Mouse (Mus musculus) heart, postnatal 0 days (tissue): ENCODE data around the gene Hoxb4. TPM values are rescaled to one million over a fixed set of nuclear protein-coding genes. Genes with fewer than 3 reads are reported as not detected.

Experiments
- ATAC-seq: fragments of 200-750 bp; cut with Nextera tagmentation; 2 replicates; pipeline ENCODE4 v1.8.0; 2017; ENCODE audit warnings: low read depth, moderate number of reproducible peaks, moderate library complexity; ENCODE audit not compliant: insufficient read depth
- DNase-seq: peaks from one replicate; pipeline ENCODE4 v3.0.0-alpha.2; 2016; ENCODE audit warnings: low spot score
- H3K27ac ChIP-seq: fragments of 300-500 bp; sonication (generic); 2 replicates; pipeline ENCODE4 v1.5.1; 2014; ENCODE audit warnings: low read depth, mild to moderate bottlenecking
- H3K27me3 ChIP-seq: fragments of 300-500 bp; sonication (generic); 2 replicates; pipeline ENCODE4 v1.6.1; 2014; ENCODE audit warnings: low read length, mixed read lengths; ENCODE audit not compliant: control insufficient read depth, insufficient read depth
- H3K36me3 ChIP-seq: fragments of 300-500 bp; sonication (generic); replicated peaks from 2 replicates; pipeline ENCODE4 v1.6.1; 2014; ENCODE audit warnings: low read length, mixed read lengths; ENCODE audit not compliant: control insufficient read depth, insufficient read depth
- H3K4me1 ChIP-seq: fragments of 300-500 bp; sonication (generic); 2 replicates; pipeline ENCODE4 v1.6.1; 2014; ENCODE audit warnings: antibody characterized with exemption; ENCODE audit not compliant: control insufficient read depth, insufficient read depth
- H3K4me2 ChIP-seq: fragments of 300-500 bp; sonication (generic); 2 replicates; pipeline ENCODE4 v1.6.1; 2014; ENCODE audit warnings: low read depth, mild to moderate bottlenecking, low read length, moderate library complexity
- H3K4me3 ChIP-seq: fragments of 300-500 bp; sonication (generic); 2 replicates; pipeline ENCODE4 v1.5.1; 2014; ENCODE audit warnings: low read depth, low read length
- H3K9ac ChIP-seq: fragments of 300-500 bp; sonication (generic); replicated peaks from 2 replicates; pipeline ENCODE4 v1.6.1; 2014; ENCODE audit warnings: low read depth, low read length, mixed read lengths
- H3K9me3 ChIP-seq: fragments of 300-500 bp; sonication (generic); replicated peaks from 2 replicates; pipeline ENCODE4 v1.6.1; 2016; ENCODE audit warnings: low read length; ENCODE audit not compliant: control insufficient read depth
- CTCF ChIP-seq: IDR thresholded peaks from 2 replicates; pipeline ENCODE4 v1.5.1; 2016; ENCODE audit warnings: antibody characterized with exemption, control low read depth, low read depth
- EP300 ChIP-seq: IDR thresholded peaks from 2 replicates; pipeline ENCODE4 v1.6.1; 2016; ENCODE audit warnings: antibody characterized with exemption, low read depth
- WGBS: fragments of 180-500 bp; shearing (Covaris S2); extraction: QIAGEN DNeasy Blood & Tissue Kit; methylation state at CpG from one replicate; pipeline ENCODE4 v1.1.7; 2014; 5-methylcytosine and 5-hydroxymethylcytosine counted together
- polyA plus RNA-seq: library from polyadenylated mRNA; unstranded; fragments of >200 nt; fragmentation: Nextera tagmentation; extraction: Ambion mirVana; gene quantifications from 2 replicates; pipeline ENCODE4 v1.2.1, GENCODE M21; 2015
- total RNA-seq: library from RNA; depleted of rRNA; stranded (reverse); fragments of >200 nt; gene quantifications from 2 replicates; pipeline ENCODE4 v1.2.3, GENCODE M21; 2014; ENCODE audit warnings: low replicate concordance

The Hoxb4 gene
- total and polyA plus RNA-seq, 2 experiments from 2014 or later, result 0.19 to 2.3 TPM

DNA sequence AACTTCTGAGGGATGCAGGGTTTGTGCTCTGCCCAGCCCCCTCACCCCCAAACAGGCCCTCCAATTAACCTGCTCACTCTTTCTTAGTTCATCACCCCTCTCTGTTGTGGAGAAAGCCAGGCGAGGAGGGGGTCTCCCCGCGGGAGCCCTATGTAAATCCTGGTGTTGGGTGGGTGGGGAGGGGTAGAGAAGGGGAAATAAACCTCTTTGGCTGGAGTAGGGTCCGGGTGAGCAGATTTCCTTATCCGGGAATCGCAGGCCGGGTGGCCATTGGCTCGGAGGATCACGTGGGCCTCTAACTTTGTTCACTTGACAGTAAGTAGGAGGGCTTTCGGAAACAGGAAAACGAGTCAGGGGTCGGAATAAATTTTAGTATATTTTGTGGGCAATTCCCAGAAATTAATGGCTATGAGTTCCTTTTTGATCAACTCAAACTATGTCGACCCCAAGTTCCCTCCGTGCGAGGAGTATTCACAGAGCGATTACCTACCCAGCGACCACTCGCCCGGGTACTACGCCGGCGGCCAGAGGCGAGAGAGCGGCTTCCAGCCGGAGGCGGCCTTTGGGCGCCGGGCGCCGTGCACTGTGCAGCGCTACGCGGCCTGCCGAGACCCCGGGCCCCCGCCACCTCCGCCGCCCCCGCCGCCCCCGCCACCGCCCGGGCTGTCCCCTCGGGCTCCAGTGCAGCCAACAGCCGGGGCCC is 452 bp downstream of the Hoxb4 start:
- Histone ChIP-seq H3K4me3 (peak overlapping the region; percentile 47), H3K36me3 (no peaks in the 10 kb centered on the region), H3K4me1 (no peaks in the 10 kb centered on the region), H3K27me3 (peaks cover 100% of the 10 kb centered on the region), H3K9ac (peak overlapping the region; percentile 47), H3K9me3 (no peaks in the 10 kb centered on the region), H3K4me2 (peak overlapping the region; percentile 59), H3K27ac (peak overlapping the region; percentile 79)
- ATAC-seq, result peak; percentile 63
- TF ChIP-seq CTCF (no peak), EP300 (no peak)
- DNase-seq, result no peak
- 1% methylated on average over 39 of the region's 45 CpGs for WGBS

DNA sequence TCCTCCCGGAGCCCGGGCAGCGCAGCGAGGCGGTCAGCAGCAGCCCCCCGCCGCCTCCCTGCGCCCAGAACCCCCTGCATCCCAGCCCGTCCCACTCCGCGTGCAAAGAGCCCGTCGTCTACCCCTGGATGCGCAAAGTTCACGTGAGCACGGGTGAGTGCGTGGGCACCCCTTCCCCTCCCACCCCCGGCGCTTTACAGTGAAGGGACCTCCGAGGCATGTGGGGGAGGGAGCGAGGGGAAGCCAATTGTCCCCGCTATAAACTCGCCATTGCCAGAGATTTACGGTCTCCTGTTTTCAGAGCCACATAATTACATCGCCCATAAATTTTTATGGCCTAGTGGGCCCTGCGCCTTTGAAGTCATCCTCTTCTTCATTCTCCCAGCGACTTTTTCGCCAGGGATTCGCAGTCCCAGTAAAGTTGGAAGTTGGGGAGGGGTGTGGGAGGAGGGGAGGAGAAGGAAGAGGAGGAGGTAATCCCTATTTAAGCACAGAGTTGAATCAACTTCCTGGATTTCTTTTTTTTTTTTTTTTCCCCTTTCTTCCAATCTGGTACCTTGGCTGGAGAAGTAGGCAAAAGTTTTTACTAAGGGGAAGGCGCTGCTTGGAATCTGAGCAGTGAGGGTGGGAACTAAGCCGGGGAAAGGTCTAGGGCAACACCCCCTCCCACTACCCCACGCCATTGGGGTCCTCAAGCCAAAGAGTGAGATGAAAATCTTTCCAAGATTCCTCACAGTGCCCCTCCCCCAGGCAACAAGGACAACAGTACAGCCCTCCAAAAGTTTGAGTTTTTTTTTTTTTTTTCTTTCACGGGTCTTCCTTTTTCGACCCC is 1.2 kb downstream of the Hoxb4 start:
- 1% methylated on average over 31 of the region's 34 CpGs for WGBS
- peak; percentile 33 for ATAC-seq

GRCm38 (mm10) chr11:96319910-96320309 is 1.8 kb downstream of the Hoxb4 start:
- no peaks in the 10 kb centered on the region for H3K4me1 ChIP-seq
- ATAC-seq (no peak), DNase-seq (no peak)
- H3K27me3 ChIP-seq, result peaks cover 100% of the 10 kb centered on the region
- H3K9me3 ChIP-seq, result no peaks in the 10 kb centered on the region
- H3K27ac ChIP-seq, result peak overlapping the region; percentile 31; the same call in 1 of the 2 replicates
- no peak overlapping the region for H3K9ac ChIP-seq
- under 1% methylated on average over 29 of the region's 29 CpGs for WGBS
- peak overlapping the region; percentile 47 for H3K4me3 ChIP-seq
- no peaks in the 10 kb centered on the region for H3K36me3 ChIP-seq
- H3K4me2 ChIP-seq, result peak overlapping the region; percentile 59
- TF ChIP-seq EP300 (no peak), CTCF (no peak)

More for the DNA sequence above, 1.2 kb downstream of the Hoxb4 start:
- peak overlapping the region; percentile 47 for H3K4me3 ChIP-seq
- peak overlapping the region; percentile 79 for H3K27ac ChIP-seq
- no peak for DNase-seq
- H3K4me2 ChIP-seq, result peak overlapping the region; percentile 59
- TF ChIP-seq CTCF, result no peak
- TF ChIP-seq EP300, result no peak
- no peaks in the 10 kb centered on the region for H3K4me1 ChIP-seq
- H3K36me3 ChIP-seq, result no peaks in the 10 kb centered on the region
- peaks cover 100% of the 10 kb centered on the region for H3K27me3 ChIP-seq
- no peaks in the 10 kb centered on the region for H3K9me3 ChIP-seq
- H3K9ac ChIP-seq, result peak overlapping the region; percentile 47

DNA sequence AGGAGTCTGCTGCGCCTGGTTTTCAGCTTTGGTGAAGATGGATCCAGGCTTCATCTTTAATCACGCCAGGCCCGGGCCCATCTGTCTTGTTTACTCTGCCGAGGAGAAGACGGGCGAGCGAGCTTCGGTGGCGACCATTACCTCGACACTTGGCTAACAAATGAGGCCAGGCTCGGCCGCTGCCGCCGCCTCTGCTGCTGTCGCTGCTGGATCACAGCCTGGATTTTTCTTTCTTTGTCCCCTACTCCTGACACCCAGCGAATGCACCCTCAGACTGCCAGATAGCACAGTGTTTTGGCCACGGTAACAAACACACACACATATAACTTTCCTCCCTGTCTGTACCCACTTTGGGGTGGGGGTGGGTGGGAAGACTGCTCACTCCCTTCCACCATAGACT is 2.6 kb downstream of the Hoxb4 start:
- Histone ChIP-seq H3K9me3 (no peaks in the 10 kb centered on the region), H3K4me1 (no peaks in the 10 kb centered on the region), H3K4me3 (no peak overlapping the region), H3K9ac (no peak overlapping the region), H3K27me3 (peaks cover 100% of the 10 kb centered on the region), H3K27ac (no peak overlapping the region), H3K36me3 (no peaks in the 10 kb centered on the region), H3K4me2 (no peak overlapping the region)
- WGBS, result 18% methylated on average over 17 of the region's 17 CpGs
- DNase-seq, result no peak
- no peak for ATAC-seq
- no peak for TF ChIP-seq EP300
- TF ChIP-seq CTCF, result no peak

DNA sequence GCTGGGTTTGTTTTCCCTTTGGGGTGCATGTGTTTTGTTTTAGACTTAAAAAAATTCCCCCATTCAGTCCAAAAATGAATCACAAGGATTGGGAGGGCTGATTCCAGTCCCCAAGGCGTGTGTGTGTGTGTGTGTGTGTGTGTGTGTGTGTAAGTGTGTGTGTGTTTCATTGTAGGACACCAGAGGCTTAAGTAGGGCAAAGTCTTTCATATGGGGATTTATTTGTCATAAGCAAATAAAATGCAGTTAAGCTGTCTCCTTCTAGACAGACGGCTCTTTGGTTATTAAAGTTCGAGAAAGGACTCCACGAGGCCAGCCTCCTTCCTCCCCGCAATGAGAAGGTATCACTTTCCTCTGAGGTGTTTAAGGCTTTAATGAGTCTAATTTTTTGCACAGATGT is 3.8 kb downstream of the Hoxb4 start:
- Histone ChIP-seq H3K27me3 (peaks cover 100% of the 10 kb centered on the region), H3K4me3 (no peak overlapping the region), H3K4me2 (no peak overlapping the region), H3K27ac (no peak overlapping the region), H3K4me1 (no peaks in the 10 kb centered on the region), H3K9me3 (no peaks in the 10 kb centered on the region), H3K9ac (no peak overlapping the region), H3K36me3 (no peaks in the 10 kb centered on the region)
- DNase-seq (no peak), ATAC-seq (no peak)
- TF ChIP-seq CTCF (no peak), EP300 (no peak)
- 41% methylated on average over 5 of the region's 5 CpGs for WGBS
